Mouse (Mus musculus): ENCODE measurements around the gene Map4k3. TPM values are rescaled to one million over a fixed set of nuclear protein-coding genes. Genes with fewer than 3 reads are reported as not detected.

Gene Map4k3
- total and polyA plus RNA-seq, 3 experiments = 3.2 to 4.1 TPM; not detected in 1

DNA sequence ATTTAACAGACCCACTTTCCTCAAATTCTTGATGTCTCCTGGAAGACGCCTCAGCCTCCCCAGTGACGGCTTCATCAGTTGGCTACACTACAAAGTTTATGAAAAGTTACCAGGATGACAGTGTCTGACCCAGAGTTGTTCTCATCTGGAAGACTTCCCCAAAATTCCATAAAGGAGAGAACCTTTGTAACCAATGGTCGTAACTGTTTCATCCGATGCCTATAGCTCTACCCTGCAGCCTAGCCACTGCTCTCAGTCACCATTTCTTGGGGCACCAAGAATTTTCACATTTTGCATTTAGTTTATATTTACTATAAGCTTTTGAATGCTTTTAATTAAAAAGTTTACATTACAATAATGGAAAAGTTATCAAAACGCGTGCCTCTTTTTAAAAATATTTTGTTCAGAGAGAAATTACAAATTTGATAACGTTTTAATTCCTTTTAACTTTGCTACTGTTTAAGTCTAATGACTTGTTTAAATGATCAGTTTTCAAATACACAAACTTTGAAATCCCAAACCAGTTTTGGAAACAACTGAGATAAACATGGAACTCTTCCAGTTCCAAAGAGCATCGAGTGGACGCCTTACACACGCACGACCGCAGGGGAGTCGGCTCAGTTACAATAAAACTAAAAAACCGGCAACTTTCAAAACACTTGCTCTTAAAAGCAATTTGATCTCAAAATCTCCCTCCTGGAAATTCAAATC lies 83.1 kb downstream of the Map4k3 start:
- no peak for DNase-seq (ENCODE audit: low read depth, low spot score)
- TF ChIP-seq CTCF (IDR thresholded peaks at IDR 0.05 in 2 of 3, conservative IDR thresholded peaks at IDR 0.05 in 1 of 3; ENCODE audit: control insufficient read depth in 1 of 3, insufficient read depth in 1 of 3, low read depth in 2 of 3, low read length in 3 of 3, poor library complexity in 1 of 3, severe bottlenecking in 1 of 3) (no peak), MAFK (IDR thresholded peaks at IDR 0.05; ENCODE audit: borderline replicate concordance, low read depth, low read length) (no peak), RAD21 (IDR thresholded peaks at IDR 0.05; ENCODE audit: low read depth, low read length) (no peak), NELFE (IDR thresholded peaks at IDR 0.05; ENCODE audit: low read depth, low read length) (no peak)
- Histone ChIP-seq H3K9ac (ENCODE audit: control insufficient read depth, low read depth, low read length, poor library complexity, severe bottlenecking) (no peak overlapping the region), H3K27me3 (ENCODE audit: control insufficient read depth in 1 of 2, insufficient read depth in 2 of 2, low read length in 2 of 2) (no peaks in the 10 kb centered on the region), H3K27ac (ENCODE audit: control insufficient read depth, low read depth, low read length) (no peak overlapping the region), H3K4me3 (ENCODE audit: control insufficient read depth in 1 of 2, insufficient read depth in 1 of 2, low read depth in 2 of 2, low read length in 2 of 2) (no peak overlapping the region), H3K79me2 (ENCODE audit: control insufficient read depth, insufficient read depth, low read length, poor library complexity) (no peaks in the 10 kb centered on the region), H3K9me3 (replicated peaks; ENCODE audit: insufficient read depth, low read length) (no peaks in the 10 kb centered on the region), H3K4me1 (ENCODE audit: control insufficient read depth in 1 of 2, insufficient read depth in 2 of 2, low read length in 2 of 2) (no peaks in the 10 kb centered on the region), H3K36me3 (ENCODE audit: control insufficient read depth in 1 of 2, insufficient read depth in 2 of 2, low read length in 2 of 2) (no peaks in the 10 kb centered on the region)

DNA sequence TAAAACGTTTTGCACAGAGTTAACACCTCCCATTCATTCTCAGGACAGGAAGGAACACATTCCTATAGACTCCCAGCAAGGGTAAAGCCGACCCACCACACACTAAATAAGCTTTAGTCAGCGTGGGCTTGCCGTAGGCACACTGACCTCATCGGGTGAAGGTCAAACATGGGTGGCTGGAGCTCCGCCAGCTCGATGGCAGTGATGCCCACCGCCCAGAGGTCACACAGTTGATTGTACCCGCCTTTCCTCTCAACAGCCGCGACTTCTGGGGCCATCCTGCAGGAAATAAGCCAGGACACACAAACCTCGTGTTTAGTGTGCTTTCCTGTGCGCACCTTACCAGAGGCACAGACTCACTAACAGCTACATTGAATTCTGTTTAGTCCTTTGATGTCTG lies 83.7 kb downstream of the Map4k3 start:
- Histone ChIP-seq H3K27me3 (ENCODE audit: control insufficient read depth in 1 of 2, insufficient read depth in 2 of 2, low read length in 2 of 2) (no peaks in the 10 kb centered on the region), H3K36me3 (ENCODE audit: control insufficient read depth in 1 of 2, insufficient read depth in 2 of 2, low read length in 2 of 2) (no peaks in the 10 kb centered on the region), H3K79me2 (ENCODE audit: control insufficient read depth, insufficient read depth, low read length, poor library complexity) (no peaks in the 10 kb centered on the region), H3K4me3 (ENCODE audit: control insufficient read depth in 1 of 2, insufficient read depth in 1 of 2, low read depth in 2 of 2, low read length in 2 of 2) (no peak overlapping the region), H3K9ac (ENCODE audit: control insufficient read depth, low read depth, low read length, poor library complexity, severe bottlenecking) (no peak overlapping the region), H3K4me1 (ENCODE audit: control insufficient read depth in 1 of 2, insufficient read depth in 2 of 2, low read length in 2 of 2) (no peaks in the 10 kb centered on the region), H3K9me3 (replicated peaks; ENCODE audit: insufficient read depth, low read length) (no peaks in the 10 kb centered on the region), H3K27ac (ENCODE audit: control insufficient read depth, low read depth, low read length) (no peak overlapping the region)
- no peak for DNase-seq (ENCODE audit: low read depth, low spot score)
- no peak for TF ChIP-seq MYB (IDR thresholded peaks at IDR 0.05; ENCODE audit: low read depth, low read length)
- TF ChIP-seq ZKSCAN1 (IDR thresholded peaks at IDR 0.05; ENCODE audit: low read depth, low read length) = no peak
- TF ChIP-seq SIN3A (IDR thresholded peaks at IDR 0.05; ENCODE audit: low read length) = no peak
- no peak for TF ChIP-seq RAD21 (IDR thresholded peaks at IDR 0.05; ENCODE audit: low read depth, low read length)
- no peak for TF ChIP-seq MAX (IDR thresholded peaks at IDR 0.05; ENCODE audit: low read length)
- TF ChIP-seq HCFC1 (IDR thresholded peaks at IDR 0.05; ENCODE audit: low read depth, low read length) = no peak
- TF ChIP-seq GATA1 (IDR thresholded peaks at IDR 0.05; ENCODE audit: low read depth, low read length) = no peak
- no peak for TF ChIP-seq TBP (IDR thresholded peaks at IDR 0.05; ENCODE audit: low read depth, low read length)
- TF ChIP-seq ZNF384 (IDR thresholded peaks at IDR 0.05; ENCODE audit: low read depth, low read length) = no peak
- no peak for TF ChIP-seq CTCF (IDR thresholded peaks at IDR 0.05 in 2 of 3, conservative IDR thresholded peaks at IDR 0.05 in 1 of 3; ENCODE audit: control insufficient read depth in 1 of 3, insufficient read depth in 1 of 3, low read depth in 2 of 3, low read length in 3 of 3, poor library complexity in 1 of 3, severe bottlenecking in 1 of 3)
- TF ChIP-seq MAZ (IDR thresholded peaks at IDR 0.05; ENCODE audit: low read depth, low read length) = no peak
- TF ChIP-seq EP300 (IDR thresholded peaks at IDR 0.05; ENCODE audit: low read depth in 1 of 2, low read length in 2 of 2) = no peak
- TF ChIP-seq ELF1 (IDR thresholded peaks at IDR 0.05; ENCODE audit: low read depth, low read length) = no peak
- no peak for TF ChIP-seq POLR2A (IDR thresholded peaks at IDR 0.05; ENCODE audit: control insufficient read depth in 1 of 2, insufficient read depth in 1 of 2, low read depth in 1 of 2, low read length in 2 of 2, poor library complexity in 1 of 2)
- TF ChIP-seq KAT2A (conservative IDR thresholded peaks at IDR 0.05; ENCODE audit: low read depth, low read length) = no peak
- no peak for TF ChIP-seq TCF12 (IDR thresholded peaks at IDR 0.05; ENCODE audit: low read depth, low read length)
